Mouse (Mus musculus): Measurements from ENCODE around the gene Dnase2a.

Dnase2a gene

GRCm38 (mm10) chr8:84970135-84970790, 61.9 kb downstream of the Dnase2a start:
- DNase-seq (ENCODE audit: low spot score): no peak

GRCm38 (mm10) chr8:84970913-84971312, 62.6 kb downstream of the Dnase2a start:
- DNase-seq (ENCODE audit: low spot score): no peak
